Mouse (Mus musculus) skeletal muscle tissue, postnatal 0 days (tissue): ENCODE data around the gene Mageb4. TPM values are rescaled to one million over a fixed set of nuclear protein-coding genes. Genes with fewer than 3 reads are reported as not detected.

Experiments
- polyA plus RNA-seq: library from polyadenylated mRNA; unstranded; fragments of >200 nt; fragmentation: Nextera tagmentation; extraction: Ambion mirVana; gene quantifications from 2 replicates; pipeline ENCODE4 v1.2.1, GENCODE M21; 2015

Gene Mageb4
- not detected in 2 replicates for polyA plus RNA-seq

GRCm38 (mm10) chrX:86304993-86305392, at the start of gene Mageb4:
Gene Mageb4, minus strand, starts transcription at chrX:86305093.

Other genes with a start within 250 kb of the Mageb4 start
- not detected in 2 replicates for gene Nr0b1, start 113.3 kb downstream of the Mageb4 start, polyA plus RNA-seq